Mouse (Mus musculus) limb, embryonic 10.5 days (tissue): ENCODE measurements around the gene Gan. TPM values are rescaled to one million over a fixed set of nuclear protein-coding genes. Genes with fewer than 3 reads are reported as not detected.

Source experiments
- DNase-seq: peaks from one replicate; pipeline ENCODE4 v3.0.0-alpha.2; 2017; ENCODE audit warnings: low spot score
- H3K27ac ChIP-seq: fragments of 300-500 bp; sonication (generic); 2 replicates; pipeline ENCODE4 v1.5.1; 2016; ENCODE audit warnings: mild to moderate bottlenecking
- H3K27me3 ChIP-seq: fragments of 300-500 bp; sonication (generic); 2 replicates; pipeline ENCODE4 v1.6.1; 2016; ENCODE audit warnings: low read depth, mild to moderate bottlenecking; ENCODE audit not compliant: poor library complexity, severe bottlenecking
- H3K36me3 ChIP-seq: fragments of 300-500 bp; sonication (generic); 2 replicates; pipeline ENCODE4 v1.6.1; 2016; ENCODE audit warnings: mild to moderate bottlenecking, moderate library complexity
- H3K4me1 ChIP-seq: fragments of 300-500 bp; sonication (generic); 2 replicates; pipeline ENCODE4 v1.6.1; 2016
- H3K4me3 ChIP-seq: fragments of 300-500 bp; sonication (generic); 2 replicates; pipeline ENCODE4 v1.5.1; 2016; ENCODE audit warnings: mild to moderate bottlenecking, moderate library complexity
- H3K9me3 ChIP-seq: fragments of 300-500 bp; sonication (generic); replicated peaks from 2 replicates; pipeline ENCODE4 v1.6.1; 2016; ENCODE audit warnings: mild to moderate bottlenecking
- WGBS: fragments of 180-500 bp; shearing (Covaris S2); methylation state at CpG from one replicate; pipeline ENCODE4 v1.1.7; 2016; 5-methylcytosine and 5-hydroxymethylcytosine counted together
- polyA plus RNA-seq: library from polyadenylated mRNA; unstranded; fragments of >200 nt; fragmentation: Nextera tagmentation; extraction: Ambion mirVana; gene quantifications from 2 replicates; pipeline ENCODE4 v1.2.1, GENCODE M21; 2016

Gene Gan
- 2.2 and 2.7 TPM in 2 replicates for polyA plus RNA-seq

DNA sequence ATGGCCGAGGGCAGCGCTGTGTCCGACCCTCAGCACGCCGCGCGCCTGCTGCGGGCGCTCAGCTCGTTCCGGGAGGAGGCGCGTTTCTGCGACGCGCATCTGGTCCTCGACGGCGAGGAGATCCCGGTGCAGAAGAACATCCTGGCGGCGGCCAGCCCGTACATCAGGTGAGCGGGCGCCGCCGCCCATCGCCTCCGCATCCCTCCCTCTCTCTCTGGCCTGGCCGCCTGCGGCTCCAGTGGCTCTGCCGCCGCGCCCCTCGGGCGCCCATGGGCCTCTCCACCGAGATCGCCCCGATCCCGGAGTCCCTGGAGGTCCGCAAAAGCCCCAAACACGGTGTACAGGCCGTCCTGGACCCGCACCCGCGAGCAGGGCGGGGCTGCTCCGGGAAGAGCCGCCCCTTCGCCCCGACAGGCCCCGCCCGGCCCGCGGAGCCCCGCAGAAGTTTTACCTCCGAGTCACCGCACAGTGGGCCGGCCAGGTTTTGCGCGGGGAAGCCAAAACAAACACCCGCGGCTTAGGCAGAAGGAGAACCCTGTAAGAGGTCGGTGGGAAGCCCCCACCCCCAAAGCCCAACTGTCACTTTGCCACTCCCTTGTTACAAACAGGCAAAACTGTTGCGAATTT lies at the start of gene Gan:
TSS of gene Gan (plus strand) at position 1 of the 627 bp plus-strand sequence.
- WGBS, result under 1% methylated on average over 65 of the region's 65 CpGs
- no peaks in the 10 kb centered on the region for H3K9me3 ChIP-seq
- H3K4me3 ChIP-seq, result peak within 1 kb of the TSS; percentile 97
- peaks cover 30% of the 10 kb centered on the region for H3K4me1 ChIP-seq
- no peak for DNase-seq
- peak within 1 kb of the TSS; percentile 92 for H3K27ac ChIP-seq
- no peaks in the 10 kb centered on the region for H3K36me3 ChIP-seq
- H3K27me3 ChIP-seq, result no peaks in the 10 kb centered on the region

- Histone ChIP-seq H3K9me3 (no peaks in the 10 kb centered on the region), H3K27ac (no peak overlapping the region), H3K4me1 (peaks cover 5% of the 10 kb centered on the region; the same call in 1 of the 2 replicates), H3K36me3 (no peaks in the 10 kb centered on the region), H3K4me3 (no peak overlapping the region), H3K27me3 (no peaks in the 10 kb centered on the region)
- no peak for DNase-seq
- WGBS, result 90% methylated on average over 19 of the region's 19 CpGs
Observed at GRCm38 (mm10) chr8:117109018-117109711, 48.8 kb upstream of the Gan start.

DNA sequence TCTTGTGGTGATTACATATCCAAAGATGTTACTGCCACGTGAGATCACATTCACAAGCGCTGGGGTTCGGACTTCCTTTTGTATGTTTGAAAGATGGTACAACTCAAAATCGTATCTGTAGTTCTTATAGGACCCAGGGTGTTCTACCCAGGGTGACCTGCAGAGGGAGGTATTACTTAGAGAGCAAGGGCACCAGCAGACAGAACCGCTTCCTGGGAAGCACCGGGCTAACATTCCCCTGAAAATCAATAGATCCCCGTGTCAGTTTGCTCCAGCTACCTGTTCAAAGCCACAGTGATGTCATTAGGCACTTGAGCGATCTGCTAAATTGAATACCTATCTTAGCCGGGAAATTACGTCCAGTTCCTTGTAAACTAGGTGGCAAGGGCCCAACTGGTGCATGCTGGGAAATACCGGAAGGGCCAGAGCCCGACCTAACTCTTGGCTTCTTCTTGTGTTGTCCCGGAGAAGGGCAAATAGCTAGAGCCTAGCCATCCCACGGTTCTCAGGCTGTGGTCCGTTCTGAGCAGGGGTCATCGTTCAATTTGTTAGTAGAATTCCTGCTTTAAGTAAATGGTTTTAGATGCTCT lies 48.0 kb upstream of the Gan start:
- H3K27me3 ChIP-seq, result no peaks in the 10 kb centered on the region
- no peak overlapping the region for H3K4me3 ChIP-seq
- peaks cover 5% of the 10 kb centered on the region; the same call in 1 of the 2 replicates for H3K4me1 ChIP-seq
- H3K9me3 ChIP-seq, result no peaks in the 10 kb centered on the region
- 54% methylated on average over 16 of the region's 16 CpGs for WGBS
- no peak overlapping the region for H3K27ac ChIP-seq
- peak; percentile 53 for DNase-seq
- H3K36me3 ChIP-seq, result no peaks in the 10 kb centered on the region

DNA sequence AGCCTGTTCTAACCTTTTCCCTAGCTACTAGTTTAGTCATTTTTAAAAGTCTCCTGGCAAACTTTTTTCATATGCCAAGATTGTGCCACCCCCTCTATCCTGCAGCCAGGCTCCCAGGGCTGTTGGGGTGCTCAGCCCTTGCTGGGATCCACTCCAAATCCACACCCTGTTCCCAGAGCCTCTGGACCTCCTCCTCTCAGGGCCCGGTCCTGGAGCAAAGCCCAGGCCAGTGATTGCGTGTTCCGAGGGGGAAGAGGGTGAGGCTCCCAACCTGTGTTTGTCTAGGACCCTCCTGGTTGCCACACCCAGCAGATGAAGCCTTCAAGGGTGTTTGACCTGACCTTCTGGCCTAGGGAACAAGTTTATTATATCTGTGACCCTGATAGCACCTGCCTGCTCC lies 46.3 kb upstream of the Gan start:
- Histone ChIP-seq H3K4me1 (peaks cover 18% of the 10 kb centered on the region), H3K4me3 (no peak overlapping the region), H3K36me3 (no peaks in the 10 kb centered on the region), H3K27me3 (no peaks in the 10 kb centered on the region), H3K9me3 (no peaks in the 10 kb centered on the region), H3K27ac (no peak overlapping the region)
- WGBS, result 88% methylated on average over 3 of the region's 3 CpGs
- DNase-seq, result no peak

DNA sequence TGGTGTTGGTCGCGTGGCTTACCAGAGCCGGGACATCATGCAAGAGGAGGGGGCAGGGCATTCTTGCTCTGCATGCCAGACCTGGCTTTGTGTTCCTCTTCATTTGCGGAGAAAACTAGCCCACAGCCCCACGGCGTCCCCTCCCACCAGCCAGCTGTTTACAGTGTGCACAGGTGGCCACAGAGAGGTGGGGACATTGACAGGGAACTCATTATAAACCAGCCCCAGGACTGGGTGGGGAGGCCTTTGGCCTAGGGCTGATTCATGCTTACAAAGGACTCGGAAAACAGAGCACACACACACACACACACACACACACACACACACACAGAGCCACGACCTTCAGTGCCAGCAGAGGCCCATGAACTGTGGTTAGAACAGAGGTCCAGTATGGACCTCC lies 45.7 kb upstream of the Gan start:
- Histone ChIP-seq H3K27me3 (no peaks in the 10 kb centered on the region), H3K4me3 (no peak overlapping the region), H3K27ac (no peak overlapping the region), H3K4me1 (peaks cover 18% of the 10 kb centered on the region), H3K9me3 (no peaks in the 10 kb centered on the region), H3K36me3 (no peaks in the 10 kb centered on the region)
- no peak for DNase-seq
- WGBS, result 67% methylated on average over 8 of the region's 8 CpGs

GRCm38 (mm10) chr8:117115094-117115493 lies 42.8 kb upstream of the Gan start:
- peaks cover 21% of the 10 kb centered on the region for H3K4me1 ChIP-seq
- no peaks in the 10 kb centered on the region for H3K9me3 ChIP-seq
- H3K4me3 ChIP-seq, result no peak overlapping the region
- 56% methylated on average over 6 of the region's 6 CpGs for WGBS
- H3K27me3 ChIP-seq, result no peaks in the 10 kb centered on the region
- no peak overlapping the region for H3K27ac ChIP-seq
- DNase-seq, result no peak
- H3K36me3 ChIP-seq, result no peaks in the 10 kb centered on the region

DNA sequence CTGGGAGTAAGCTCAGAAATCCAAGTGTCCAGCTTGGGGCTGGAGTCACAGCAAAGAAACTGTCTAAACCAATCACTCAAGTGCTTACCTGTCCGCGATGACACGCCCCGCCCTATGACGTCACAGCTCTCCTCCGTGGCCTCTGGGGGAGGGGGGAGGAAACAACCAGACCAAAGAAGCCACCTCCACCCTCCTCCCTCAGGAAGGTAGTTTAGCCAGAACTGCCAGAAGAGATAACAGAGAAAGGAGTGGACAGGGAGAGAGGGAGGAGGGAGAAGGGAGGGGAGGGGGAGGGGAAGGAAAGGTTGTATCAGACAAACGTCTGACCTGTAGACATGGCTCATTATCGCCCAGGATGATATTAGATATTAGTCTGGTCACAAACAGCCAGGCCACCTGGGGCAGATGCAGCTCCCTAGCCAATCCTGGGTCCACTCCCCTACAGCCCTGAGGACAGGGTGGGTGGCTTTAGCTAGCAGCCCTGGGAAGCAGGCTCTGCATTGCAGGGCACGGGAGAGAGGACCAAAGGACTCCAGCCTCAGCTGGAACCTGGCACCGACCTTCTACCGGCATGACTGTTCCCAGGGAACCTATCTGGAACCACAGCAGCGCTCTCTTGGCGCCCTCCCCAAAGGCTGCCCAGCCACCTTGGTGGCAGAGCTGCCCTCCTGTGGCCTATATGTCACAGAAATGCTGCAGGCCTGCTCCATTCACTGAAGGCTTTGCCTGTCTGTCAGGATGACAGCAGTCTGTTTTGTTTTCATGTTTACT lies 42.1 kb upstream of the Gan start:
- H3K4me1 ChIP-seq, result peaks cover 21% of the 10 kb centered on the region
- peak; percentile 46 for DNase-seq
- no peaks in the 10 kb centered on the region for H3K36me3 ChIP-seq
- peak overlapping the region; percentile 32 for H3K4me3 ChIP-seq
- WGBS, result 14% methylated on average over 13 of the region's 13 CpGs
- no peak overlapping the region for H3K27ac ChIP-seq
- no peaks in the 10 kb centered on the region for H3K9me3 ChIP-seq
- H3K27me3 ChIP-seq, result no peaks in the 10 kb centered on the region

DNA sequence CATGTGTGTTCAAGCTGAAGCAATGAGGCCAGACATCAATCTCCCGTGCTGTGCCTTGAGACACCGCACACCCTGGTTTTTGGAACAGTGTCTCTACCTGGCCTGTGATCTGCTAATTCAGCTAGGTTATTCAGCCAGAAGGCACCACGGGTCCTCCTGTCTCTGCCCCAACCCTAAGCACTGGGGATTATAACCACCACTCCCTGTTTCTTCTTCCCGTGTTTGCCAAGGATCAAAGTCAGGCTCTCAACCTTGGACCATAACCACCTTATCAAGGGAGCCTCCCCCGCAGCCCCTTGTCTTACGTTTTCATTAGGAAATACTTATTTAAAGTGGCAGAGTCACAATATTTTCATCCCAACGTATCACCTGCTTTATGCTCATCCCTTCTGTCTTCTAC lies 41.4 kb upstream of the Gan start:
- H3K27ac ChIP-seq, result no peak overlapping the region
- WGBS, result 75% methylated on average over 7 of the region's 7 CpGs
- H3K4me3 ChIP-seq, result no peak overlapping the region
- peaks cover 25% of the 10 kb centered on the region for H3K4me1 ChIP-seq
- H3K27me3 ChIP-seq, result no peaks in the 10 kb centered on the region
- no peaks in the 10 kb centered on the region for H3K36me3 ChIP-seq
- DNase-seq, result no peak
- no peaks in the 10 kb centered on the region for H3K9me3 ChIP-seq

DNA sequence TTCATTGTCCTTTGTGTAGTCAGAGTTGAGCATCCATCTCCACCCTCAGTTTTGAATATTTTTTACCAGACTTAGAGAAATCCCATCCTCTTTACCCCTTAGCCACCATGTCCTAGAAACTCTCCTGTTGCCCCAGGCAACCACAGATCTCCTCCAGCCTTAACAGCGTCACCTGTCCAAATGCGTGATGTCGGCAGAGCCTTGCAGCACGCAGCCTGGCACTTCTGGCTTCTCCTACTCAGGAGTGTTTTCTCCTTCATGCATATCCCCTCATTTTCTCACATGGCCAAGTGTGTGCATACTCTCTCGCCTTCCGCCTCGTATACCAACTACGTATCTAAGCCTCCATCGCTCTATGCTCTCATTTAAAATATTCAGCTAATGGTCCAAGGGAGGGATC lies 39.5 kb upstream of the Gan start:
- no peak overlapping the region for H3K4me3 ChIP-seq
- WGBS, result 89% methylated on average over 9 of the region's 9 CpGs
- no peak for DNase-seq
- peaks cover 24% of the 10 kb centered on the region for H3K4me1 ChIP-seq
- no peaks in the 10 kb centered on the region for H3K36me3 ChIP-seq
- H3K27ac ChIP-seq, result no peak overlapping the region
- H3K9me3 ChIP-seq, result no peaks in the 10 kb centered on the region
- H3K27me3 ChIP-seq, result no peaks in the 10 kb centered on the region

DNA sequence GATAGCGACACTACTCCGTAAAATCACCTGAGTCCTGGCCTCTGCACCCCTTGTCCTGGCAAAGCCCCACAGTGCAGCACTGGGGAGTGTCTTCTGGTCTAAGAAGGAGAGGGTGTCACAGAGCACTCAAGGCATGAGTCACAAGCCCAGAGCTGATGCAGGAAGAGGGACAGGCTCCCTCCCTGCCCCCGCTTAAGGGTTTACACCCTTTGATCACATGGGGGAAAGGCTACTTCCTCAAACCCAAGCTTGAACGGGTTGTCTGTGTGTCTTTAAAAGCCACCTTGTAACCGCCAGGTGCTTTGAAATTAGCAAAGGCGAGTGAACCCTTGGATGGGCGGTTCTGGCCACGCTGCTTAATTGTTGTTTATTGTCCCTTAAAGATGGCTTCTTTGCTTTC lies 36.7 kb upstream of the Gan start:
- WGBS, result 44% methylated on average over 8 of the region's 8 CpGs
- peaks cover 10% of the 10 kb centered on the region; the same call in 1 of the 2 replicates for H3K4me1 ChIP-seq

DNA sequence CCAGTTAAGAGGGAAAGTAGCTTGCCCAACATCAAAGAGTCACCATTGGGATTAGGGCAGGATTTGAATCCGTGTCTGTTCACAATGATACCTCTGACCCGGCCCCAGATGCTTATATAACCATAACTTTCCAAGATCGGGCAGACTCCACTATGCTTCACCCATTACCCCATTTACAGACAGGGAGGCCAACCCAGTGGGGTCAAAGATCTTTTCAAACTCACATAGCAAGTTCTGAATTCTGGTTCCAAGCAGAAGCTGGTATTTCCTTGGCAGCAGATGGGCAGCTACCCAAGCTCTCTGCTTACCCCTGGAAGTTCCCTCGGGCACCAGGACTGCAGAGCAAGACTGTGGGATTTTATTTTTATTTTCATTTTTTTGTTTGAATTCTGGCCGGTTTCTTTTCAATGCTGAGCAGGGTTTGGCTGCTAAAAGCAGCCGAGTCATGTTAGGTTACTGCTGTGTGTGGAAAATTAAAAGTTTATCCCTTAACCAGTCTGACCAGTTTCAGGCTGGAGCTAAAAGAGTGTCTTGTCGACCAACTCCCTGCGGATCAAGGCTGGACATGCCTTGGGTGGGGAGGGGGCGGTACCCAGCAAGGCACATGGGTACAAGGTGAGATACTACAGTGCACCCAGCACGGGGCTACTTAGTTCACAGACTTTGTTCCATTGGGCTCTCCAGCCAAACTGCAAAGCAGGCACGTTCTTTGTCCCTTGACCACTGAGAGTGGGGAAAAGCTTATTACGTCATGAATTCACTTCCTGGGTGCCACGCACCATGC lies 33.9 kb upstream of the Gan start:
- H3K36me3 ChIP-seq, result no peaks in the 10 kb centered on the region
- H3K9me3 ChIP-seq, result no peaks in the 10 kb centered on the region
- no peaks in the 10 kb centered on the region for H3K27me3 ChIP-seq
- peaks cover 10% of the 10 kb centered on the region; the same call in 1 of the 2 replicates for H3K4me1 ChIP-seq
- no peak for DNase-seq
- H3K27ac ChIP-seq, result no peak overlapping the region
- 81% methylated on average over 13 of the region's 13 CpGs for WGBS
- no peak overlapping the region for H3K4me3 ChIP-seq

More for the DNA sequence above, 36.7 kb upstream of the Gan start:
- H3K9me3 ChIP-seq, result no peaks in the 10 kb centered on the region
- no peak for DNase-seq
- H3K27ac ChIP-seq, result no peak overlapping the region
- H3K36me3 ChIP-seq, result no peaks in the 10 kb centered on the region
- H3K27me3 ChIP-seq, result no peaks in the 10 kb centered on the region
- no peak overlapping the region for H3K4me3 ChIP-seq

DNA sequence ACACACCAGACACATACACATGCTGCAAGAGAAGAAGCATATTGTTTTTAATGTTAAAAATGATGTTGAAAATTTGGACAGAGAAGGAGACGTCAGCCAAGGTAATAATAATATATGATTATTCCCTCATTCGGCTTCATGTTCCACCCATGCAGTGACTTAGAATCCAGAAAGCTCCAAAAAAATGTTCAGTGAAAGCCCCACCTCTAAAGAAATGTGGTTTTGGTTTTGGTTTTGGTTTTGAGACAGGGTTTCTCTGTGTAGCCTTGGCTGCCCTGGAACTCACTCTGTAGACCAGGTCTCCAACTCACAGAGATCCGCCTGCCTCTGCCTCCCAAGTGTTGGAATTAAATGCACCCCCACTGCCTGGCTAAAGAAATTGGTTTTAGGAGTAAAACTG lies 32.1 kb upstream of the Gan start:
- no peak overlapping the region for H3K4me3 ChIP-seq
- H3K9me3 ChIP-seq, result no peaks in the 10 kb centered on the region
- H3K36me3 ChIP-seq, result no peaks in the 10 kb centered on the region
- H3K27ac ChIP-seq, result no peak overlapping the region
- peaks cover 7% of the 10 kb centered on the region; the same call in 1 of the 2 replicates for H3K4me1 ChIP-seq
- DNase-seq, result no peak
- no peaks in the 10 kb centered on the region for H3K27me3 ChIP-seq
- 92% methylated on average over 3 of the region's 3 CpGs for WGBS
